Mouse (Mus musculus) urinary bladder, postnatal 25 days (tissue): ENCODE data around the gene Slc6a1.
"Not testable (repeated sequence)": the region's sequence is repeated elsewhere in the genome, so short reads cannot be mapped to it uniquely, and the experiment has no call there.

Source experiments
- DNase-seq: peaks from one replicate; pipeline ENCODE4 v3.0.0; 2022; ENCODE audit warnings: low spot score

Gene Slc6a1

DNA sequence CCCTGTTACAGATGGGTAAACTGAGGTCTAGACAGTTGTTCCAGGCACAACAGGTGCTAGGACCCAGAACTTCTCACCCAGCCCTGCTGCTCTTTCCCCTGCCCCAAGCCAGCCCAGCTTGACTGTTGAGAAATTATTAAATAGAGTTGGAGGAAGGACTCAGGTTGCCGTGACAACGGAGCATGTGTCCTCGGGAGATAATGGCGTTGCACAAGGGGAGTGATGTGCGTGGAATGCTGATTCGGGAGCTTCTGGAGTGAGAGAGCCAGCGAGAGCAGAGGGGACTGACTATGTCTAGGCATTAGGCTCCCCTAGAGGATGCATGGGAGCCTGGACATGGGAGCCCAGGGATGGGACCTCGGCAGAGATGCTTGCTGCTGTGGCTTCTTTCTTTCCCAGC lies 7.7 kb downstream of the Slc6a1 start:
- DNase-seq: no peak

- DNase-seq: no peak
Measured at GRCm38 (mm10) chr6:114290929-114291328, 8.5 kb downstream of the Slc6a1 start.

GRCm38 (mm10) chr6:114291396-114291795 lies 9.0 kb downstream of the Slc6a1 start:
- no peak for DNase-seq

DNA sequence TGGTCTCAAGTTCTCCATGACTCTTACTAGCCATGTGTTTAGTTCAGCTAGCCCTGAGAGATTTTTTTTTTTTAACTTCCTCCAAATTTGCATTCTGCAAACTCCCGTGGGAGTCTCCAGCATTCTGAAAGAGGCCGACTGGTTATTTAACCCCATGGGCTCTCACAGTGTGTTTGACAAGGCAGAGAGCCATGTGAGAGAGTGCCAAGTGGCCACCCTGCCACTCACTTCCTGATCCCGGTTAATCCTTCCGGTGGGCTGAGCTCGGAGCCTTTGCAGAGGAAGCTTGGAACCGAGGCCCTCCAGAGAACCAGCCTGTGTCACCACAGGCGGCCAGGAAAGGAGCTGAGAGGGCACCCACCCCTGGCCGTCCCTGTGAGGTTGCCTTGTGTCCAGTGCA lies 11.1 kb downstream of the Slc6a1 start:
- no peak for DNase-seq

- DNase-seq: no peak
Measured at GRCm38 (mm10) chr6:114295086-114295485, 12.7 kb downstream of the Slc6a1 start.

DNA sequence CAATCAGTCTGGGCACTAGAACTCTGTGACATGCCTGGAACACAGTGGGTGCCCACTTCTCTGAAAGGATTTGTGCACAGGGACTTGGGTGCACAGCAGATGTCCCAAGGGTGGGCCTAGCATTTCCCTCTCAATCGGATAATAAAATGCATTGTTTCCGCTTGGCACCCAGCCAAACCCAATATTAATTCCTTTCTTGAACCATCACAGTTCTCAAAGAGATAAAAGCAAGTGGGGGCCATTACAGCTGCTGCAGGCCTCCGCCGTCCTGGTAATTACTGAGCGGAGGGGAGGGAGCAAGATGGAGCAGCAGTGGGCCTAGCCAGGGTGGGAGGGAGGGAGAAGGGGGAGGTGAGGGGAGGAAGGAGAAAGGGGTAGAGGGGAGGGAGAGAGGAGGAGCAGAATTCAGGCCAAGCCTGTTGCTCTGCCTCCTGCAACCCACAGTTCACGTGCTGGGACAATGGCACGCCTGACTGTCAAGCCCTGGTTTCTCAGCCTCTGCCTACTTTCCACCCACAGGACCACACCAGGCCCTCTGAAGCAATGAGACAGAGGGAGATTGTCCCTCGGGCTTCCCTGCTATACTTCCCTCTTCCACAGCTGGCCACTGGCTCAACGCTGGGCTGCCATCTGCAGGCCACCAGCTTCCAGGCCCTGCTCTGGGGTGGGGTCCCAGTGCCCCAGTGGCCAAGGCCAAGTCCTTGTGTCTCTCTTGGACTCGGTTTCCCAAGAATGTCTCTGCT lies 15.0 kb downstream of the Slc6a1 start:
- DNase-seq: no peak

DNA sequence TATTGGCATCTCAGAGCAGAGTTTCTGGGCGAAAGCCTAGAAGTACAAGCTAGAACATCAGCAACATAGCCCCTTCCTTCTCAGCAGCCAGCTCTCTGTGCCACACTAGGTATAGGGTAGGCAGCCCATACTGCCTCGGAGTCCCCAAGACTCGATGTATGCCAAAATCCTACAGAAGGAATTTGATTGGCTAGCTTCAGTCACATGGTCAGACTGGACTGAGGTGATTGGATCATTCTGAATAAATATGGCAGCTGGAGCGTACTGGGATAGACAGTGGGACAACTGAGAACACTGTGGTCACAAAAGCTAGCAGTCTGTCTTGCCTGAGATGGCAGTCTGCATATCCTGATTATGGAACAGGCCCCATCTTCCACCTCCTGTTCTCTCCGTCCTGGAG lies 17.3 kb downstream of the Slc6a1 start:
- no peak for DNase-seq

DNA sequence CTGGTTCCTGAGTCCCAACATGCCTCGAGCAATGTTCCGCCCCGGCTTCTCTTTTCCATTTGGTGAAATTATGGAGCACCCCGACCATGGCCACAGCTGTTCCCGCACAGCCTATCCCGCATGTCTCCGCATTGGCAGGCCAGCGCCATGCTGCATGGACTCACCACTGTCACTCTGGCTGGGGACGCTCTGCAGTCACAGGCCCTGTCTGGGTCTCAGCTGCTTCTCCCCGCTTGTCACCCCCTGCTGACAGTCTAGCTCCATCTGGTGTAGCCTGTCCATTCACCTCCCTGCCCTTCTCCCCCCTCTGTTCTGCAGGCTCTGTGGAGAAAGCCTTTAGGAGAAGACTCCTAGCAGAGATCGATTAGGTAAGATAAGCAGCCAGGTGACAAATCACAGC lies 18.3 kb downstream of the Slc6a1 start:
- DNase-seq: no peak

- DNase-seq: no peak
Measured at GRCm38 (mm10) chr6:114304668-114305067, 22.2 kb downstream of the Slc6a1 start.

DNA sequence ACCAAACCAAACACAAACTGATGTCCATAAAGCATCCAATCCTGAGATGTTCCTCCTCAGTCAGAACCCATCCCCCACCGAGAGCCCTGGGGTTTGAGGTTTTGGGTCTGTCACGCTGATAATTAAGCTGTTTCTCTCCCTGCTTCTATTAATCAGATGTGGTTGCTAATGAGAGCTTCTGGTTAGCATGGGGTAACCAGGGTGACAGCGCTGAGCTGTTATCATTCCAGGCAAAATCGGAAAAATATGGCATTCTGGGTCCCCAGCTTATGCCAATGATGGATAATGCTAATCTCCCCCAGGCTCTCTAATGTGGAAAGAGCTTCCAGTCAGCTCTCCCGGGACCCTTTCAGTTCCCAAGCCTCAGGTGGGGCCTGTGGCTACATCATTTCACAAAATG lies 38.1 kb downstream of the Slc6a1 start:
- DNase-seq: no peak

DNA sequence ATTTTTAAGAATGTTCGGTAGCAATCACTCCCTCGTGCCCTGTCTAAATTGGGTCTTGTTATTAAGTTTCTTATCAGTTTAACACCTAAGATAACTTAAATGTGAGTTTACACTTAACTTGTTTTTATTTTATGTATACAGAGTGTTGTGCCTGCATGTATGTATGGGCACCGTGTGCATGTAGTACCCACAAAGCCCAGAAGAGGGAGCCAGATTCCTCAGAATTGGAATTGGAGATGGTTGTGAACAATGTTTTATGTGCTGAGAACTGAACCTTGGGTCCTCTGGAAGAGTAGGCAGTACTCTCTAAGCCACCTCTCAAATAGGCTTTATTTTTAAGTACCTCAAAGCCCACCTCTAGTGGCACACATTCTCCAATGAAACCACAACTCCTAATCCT lies 38.7 kb downstream of the Slc6a1 start:
- DNase-seq: no peak

DNA sequence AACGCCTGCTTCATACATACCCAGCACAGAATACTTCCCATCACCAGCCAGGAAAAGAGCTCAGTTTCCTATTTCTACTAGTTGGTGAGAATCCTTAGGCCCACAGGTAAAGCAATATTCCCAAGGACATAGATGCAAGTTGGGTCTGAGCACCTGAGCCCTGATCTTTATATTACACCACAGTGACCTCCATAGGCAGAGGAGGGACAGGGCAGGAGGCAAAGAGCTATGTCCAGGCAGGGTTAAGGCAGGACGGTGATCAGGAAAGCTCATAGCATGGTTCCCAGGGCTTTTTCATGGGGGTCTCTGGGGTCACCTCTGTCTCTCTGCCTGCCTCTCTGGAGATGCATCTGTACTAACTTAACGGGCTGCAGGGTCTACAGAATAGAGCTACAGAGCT lies 40.5 kb downstream of the Slc6a1 start:
- no peak for DNase-seq

DNA sequence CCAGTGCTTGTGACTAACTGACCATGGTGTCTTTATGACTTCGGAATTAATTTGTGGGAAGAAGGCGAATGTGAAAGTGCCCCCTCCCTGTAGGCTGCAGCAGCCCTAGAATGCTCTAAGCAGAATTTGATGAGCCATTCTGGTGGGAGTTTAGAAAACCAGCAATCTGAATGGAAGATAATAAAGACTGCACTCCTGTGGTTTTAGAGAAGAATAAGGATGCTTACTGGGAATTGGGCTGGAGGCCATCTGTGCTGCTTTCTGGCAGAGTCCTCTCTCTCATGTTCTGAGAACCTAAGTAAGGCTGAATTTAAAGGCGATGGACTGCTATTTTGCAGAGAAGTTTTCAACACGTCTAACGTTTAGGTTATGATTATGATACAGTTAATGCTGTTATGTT lies 42.4 kb downstream of the Slc6a1 start:
- DNase-seq: no peak

- DNase-seq: no peak
Measured at GRCm38 (mm10) chr6:114329597-114330470, 47.4 kb downstream of the Slc6a1 start.

DNA sequence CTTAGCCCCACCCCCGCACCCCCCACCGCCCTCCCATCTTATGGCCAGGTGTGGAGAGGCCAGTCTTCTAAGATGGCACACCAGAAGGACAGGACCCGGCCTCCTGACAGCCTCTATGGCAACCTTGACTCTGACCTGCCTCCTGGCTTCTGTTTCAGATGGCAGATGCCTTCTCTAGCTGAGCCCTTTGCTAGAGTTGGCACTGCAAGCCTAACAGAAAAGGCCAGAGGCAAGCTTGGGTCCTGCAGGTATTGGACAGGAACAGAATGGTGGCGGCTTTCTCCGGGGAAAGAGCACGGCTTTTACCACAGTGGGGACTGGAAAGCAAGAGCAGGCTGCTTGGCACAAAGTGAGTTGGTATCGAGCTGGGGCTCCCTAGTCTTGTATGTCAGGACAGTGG lies 49.5 kb downstream of the Slc6a1 start:
- DNase-seq: no peak

- DNase-seq: no peak
Measured at GRCm38 (mm10) chr6:114336128-114336943, 53.9 kb downstream of the Slc6a1 start.

DNA sequence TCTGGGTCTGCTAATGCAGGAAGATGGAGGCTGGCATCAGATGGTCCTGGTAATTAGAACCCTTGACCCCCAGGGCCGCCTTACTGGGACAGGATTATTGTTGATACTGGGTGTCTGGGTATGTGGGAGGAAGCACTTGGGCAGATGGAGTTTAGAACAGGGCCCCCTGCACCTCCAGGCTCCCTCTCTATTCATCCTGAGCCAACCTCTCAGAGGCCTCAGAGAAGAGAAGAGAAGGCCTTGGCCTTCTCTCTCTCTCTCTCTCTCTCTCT lies 54.4 kb downstream of the Slc6a1 start:
- no peak for DNase-seq

GRCm38 (mm10) chr6:114341381-114341780 lies 58.9 kb downstream of the Slc6a1 start:
- DNase-seq: not testable (repeated sequence)

GRCm38 (mm10) chr6:114343740-114344139 lies 61.3 kb downstream of the Slc6a1 start:
- peak; percentile 11 for DNase-seq

DNA sequence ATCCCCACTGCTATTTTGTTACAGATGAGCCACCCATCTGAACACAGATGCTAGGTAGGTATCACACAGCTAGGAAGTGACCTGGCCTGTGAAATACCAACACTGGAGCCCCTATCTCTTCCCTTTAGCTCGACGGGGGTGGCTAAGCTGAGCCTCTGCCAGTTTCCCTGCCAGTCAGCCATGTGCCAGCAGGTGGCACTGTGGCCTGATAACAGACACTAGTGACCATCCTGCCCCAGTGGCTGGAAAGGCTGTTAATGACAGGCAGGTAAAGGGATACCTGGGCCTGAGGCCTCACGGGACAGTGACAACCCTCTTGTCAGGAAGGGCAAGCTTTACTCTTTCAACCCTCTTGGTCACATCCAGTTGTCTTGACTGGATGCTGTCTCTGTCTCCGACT lies 62.7 kb downstream of the Slc6a1 start:
- peak; percentile 37 for DNase-seq

GRCm38 (mm10) chr6:114347831-114348754 lies 65.7 kb downstream of the Slc6a1 start:
- DNase-seq: no peak

- no peak for DNase-seq
Measured at GRCm38 (mm10) chr6:114354635-114355034, 72.2 kb downstream of the Slc6a1 start.
